Mouse (Mus musculus): ENCODE measurements around the gene Cdipt.

Cdipt gene

DNA sequence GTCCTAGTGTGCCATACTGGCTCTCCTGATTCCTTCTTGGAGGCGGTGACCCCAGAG is at the start of gene Cdipt:
Gene Cdipt, plus strand, starts transcription at position 22 of the 57 bp plus-strand sequence.
- in situ Hi-C loops (cut with MboI, MseI) = no loop called here

GRCm38 (mm10) chr7:126926299-126926698 is 49.4 kb upstream of the Cdipt start:
- in situ Hi-C loops (cut with MboI, MseI) = no loop called here

- in situ Hi-C loops (cut with MboI, MseI) = no loop called here
These were observed 47.2 kb upstream of the Cdipt start, which contains the start of gene Kctd13 for GRCm38 (mm10) chr7:126928384-126929037. Gene Kctd13, plus strand, starts transcription at chr7:126928879.

GRCm38 (mm10) chr7:126929046-126929445 is 46.7 kb upstream of the Cdipt start:
- in situ Hi-C loops (cut with MboI, MseI) = no loop called here

- in situ Hi-C loops (cut with MboI, MseI) = no loop called here
These were observed 43.1 kb upstream of the Cdipt start for GRCm38 (mm10) chr7:126932652-126933051.

- in situ Hi-C loops (cut with MboI, MseI) = no loop called here
These were observed 34.5 kb upstream of the Cdipt start for GRCm38 (mm10) chr7:126941171-126941570.

GRCm38 (mm10) chr7:126941801-126942200 is 33.9 kb upstream of the Cdipt start:
- in situ Hi-C loops (cut with MboI, MseI) = no loop called here

DNA sequence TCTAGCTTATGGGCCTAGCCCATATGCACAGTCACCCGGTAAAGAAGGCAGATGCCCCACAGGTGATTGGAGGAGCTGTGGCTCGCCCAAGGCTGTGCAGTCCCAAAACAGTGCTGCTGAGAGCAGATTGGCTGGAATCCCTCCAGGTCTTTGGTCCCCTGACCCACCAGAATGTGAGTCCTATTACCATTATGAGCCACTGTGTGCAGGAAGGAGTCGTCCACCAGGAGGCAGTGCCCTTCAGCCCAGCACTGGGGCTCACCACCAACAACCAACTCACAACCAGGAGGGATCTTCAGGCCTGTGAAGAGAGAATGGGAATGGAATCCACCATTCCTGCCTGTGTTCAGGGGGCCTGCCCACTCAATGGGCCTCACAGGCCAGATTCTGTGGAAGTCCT is 29.2 kb upstream of the Cdipt start:
- in situ Hi-C loops (cut with MboI, MseI) = no loop called here

- in situ Hi-C loops (cut with MboI, MseI) = no loop called here
These were observed 27.1 kb upstream of the Cdipt start for GRCm38 (mm10) chr7:126948626-126949025.

DNA sequence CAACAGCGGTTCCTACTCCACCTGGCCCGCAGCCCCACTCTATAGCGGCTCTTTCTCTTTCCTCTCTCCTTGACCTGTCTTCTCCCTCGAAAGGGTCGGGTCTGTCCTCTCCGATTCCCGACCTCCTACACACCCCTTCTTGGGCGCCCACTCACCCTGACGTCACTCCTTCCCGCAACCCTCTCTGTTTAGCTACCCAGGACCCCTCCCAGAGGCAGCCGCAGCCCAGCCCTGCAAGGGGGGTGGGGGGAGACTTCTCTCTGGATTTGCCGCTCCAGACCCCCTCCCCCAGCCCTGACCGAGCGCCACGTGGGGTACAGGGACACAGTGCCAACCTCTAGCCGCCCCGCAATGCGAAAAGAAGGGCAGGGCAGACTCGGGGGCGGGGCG is 26.3 kb upstream of the Cdipt start, which contains the start of gene Asphd1:
Gene Asphd1, minus strand, starts transcription at position 180 of the 390 bp plus-strand sequence.
- in situ Hi-C loops (cut with MboI, MseI) = no loop called here

DNA sequence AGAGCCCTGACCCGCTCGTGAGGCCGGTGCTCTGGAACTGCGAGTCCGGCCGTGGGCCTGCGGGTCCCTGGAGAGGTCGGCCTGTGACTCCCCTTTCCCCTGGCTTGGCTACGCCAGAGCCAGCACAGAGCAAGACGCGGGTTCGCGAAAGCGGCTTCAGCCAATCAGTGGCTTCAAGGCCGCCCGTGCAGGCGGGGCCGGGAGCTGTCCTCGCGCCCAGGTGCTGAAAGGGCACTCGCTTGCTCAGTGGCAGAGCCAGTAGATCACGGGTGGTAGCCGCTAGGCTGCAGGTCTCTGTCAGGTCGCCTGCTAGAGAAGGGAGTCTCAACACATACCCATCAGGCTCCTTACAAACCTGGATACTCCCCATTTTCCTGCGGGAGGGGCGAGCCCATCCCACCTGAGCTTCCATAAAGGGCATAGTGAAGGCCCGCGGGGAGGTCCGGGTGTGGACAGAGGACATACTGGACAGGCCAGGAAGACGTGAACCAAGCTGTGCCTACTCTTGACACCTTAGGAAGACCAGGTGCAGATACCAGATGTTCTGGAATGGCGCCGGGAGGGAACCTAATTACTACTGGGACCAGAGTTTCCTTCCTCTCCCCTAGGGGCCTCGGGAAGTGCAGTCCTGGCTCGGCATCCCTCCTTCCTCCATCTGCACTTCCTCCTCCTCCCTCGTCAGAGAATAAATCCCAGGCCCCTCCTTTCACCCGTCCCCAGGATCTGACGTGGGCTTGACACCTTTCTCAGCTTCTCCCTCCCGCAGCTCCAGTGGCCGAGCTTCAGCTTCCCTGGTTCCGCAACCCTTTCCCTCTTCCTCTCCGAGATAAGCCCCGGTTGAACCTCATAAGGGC is 25.7 kb upstream of the Cdipt start, which contains the start of gene Sez6l2:
Gene Sez6l2, plus strand, starts transcription at position 771 of the 854 bp plus-strand sequence.
- in situ Hi-C loops (cut with MboI, MseI) = loop anchor here (25.0 kb wide), 1 partner anchor 113 kb away; the partner anchor contains the start of genes 4930451I11Rik and Doc2a

GRCm38 (mm10) chr7:126950647-126951615 is 24.8 kb upstream of the Cdipt start:
- in situ Hi-C loops (cut with MboI, MseI) = loop anchor here (25.0 kb wide), 1 partner anchor 114 kb away; the partner anchor contains the start of genes 4930451I11Rik and Doc2a

GRCm38 (mm10) chr7:126951741-126952140 is 24.0 kb upstream of the Cdipt start:
- in situ Hi-C loops (cut with MboI, MseI) = loop anchor here (25.0 kb wide), 1 partner anchor 114 kb away; the partner anchor contains the start of genes 4930451I11Rik and Doc2a

GRCm38 (mm10) chr7:126952646-126953045 is 23.1 kb upstream of the Cdipt start:
- in situ Hi-C loops (cut with MboI, MseI) = loop anchor here (25.0 kb wide), 1 partner anchor 115 kb away; the partner anchor contains the start of genes 4930451I11Rik and Doc2a

DNA sequence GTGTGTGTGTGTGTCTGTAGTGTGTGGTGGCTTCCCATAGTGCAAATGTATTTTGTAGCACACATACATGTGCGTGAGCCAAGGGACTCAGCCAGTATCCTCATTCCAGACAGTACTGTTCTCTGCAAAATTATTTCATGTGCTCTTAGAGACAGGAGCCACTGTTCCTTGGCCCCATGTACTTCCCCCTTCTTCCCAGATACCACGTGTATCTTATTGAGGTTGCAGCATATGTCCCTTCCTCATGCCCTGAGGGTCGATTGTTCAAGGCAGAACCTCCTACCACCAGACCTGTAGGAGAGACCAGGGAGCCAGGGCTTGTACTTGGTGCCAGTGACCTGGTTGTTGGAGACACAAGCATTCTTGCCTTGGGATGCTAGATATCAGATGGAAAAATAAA is 20.6 kb upstream of the Cdipt start:
- in situ Hi-C loops (cut with MboI, MseI) = loop anchor here (25.0 kb wide), 1 partner anchor 118 kb away; the partner anchor contains the start of genes 4930451I11Rik and Doc2a

DNA sequence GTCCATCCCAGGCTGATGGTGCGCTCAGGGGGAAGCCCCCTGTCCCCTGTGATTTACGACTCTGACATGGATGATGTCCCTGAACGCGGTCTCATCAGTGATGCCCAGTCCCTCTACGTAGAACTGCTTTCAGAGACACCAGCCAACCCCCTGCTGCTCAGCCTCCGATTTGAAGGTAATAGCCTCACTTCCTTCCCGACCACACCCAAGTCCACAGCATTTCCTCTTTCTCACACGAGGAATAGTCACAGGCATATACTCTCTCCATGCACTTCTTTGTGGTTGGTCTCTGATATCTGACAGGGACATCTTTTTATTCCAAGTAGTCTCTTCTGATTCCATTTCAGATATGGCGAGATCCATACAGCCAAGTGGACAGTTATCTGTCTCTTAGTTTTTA is 15.9 kb upstream of the Cdipt start:
- in situ Hi-C loops (cut with MboI, MseI) = loop anchor here (25.0 kb wide), 1 partner anchor 122 kb away; the partner anchor contains the start of genes 4930451I11Rik and Doc2a

DNA sequence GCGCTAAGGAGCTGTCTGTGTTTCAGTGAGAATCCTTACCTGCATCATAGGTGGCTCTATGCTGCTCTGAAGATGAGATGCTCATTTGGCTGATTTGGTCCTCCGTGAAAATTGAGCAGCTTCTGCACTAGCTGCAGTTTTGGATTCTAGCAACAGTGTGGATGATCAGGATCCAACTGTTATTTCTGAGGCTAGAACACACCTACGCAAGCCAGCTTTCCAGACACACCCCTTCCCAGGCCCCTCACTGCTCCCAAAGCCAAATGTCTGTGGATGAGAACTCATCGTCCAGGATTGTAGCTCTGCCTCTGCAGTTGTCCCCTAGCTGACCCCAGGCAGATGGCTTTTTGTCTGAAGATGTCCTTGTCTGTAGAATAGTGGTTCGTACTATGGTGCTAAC is 14.6 kb upstream of the Cdipt start:
- in situ Hi-C loops (cut with MboI, MseI) = loop anchor here (25.0 kb wide), 1 partner anchor 124 kb away; the partner anchor contains the start of genes 4930451I11Rik and Doc2a

DNA sequence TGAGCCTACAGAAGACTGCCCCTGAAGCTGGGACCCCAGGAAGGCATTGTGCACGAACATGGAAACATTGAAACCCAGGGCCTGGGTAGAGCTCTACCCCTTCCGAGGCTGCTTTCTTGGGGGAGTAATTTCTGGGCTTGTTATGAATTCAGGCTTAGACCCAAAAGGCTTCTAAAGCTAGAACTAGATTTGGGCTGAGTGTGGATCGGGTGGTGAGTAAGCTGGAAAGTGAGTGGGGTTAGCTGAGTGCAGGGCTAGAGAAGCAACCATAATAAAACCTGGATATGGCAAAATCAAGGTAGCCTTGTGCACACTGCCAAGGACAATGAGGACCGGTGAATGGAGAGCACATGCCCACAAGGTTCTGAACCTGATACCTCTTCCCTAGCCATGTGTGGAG is 13.7 kb upstream of the Cdipt start:
- in situ Hi-C loops (cut with MboI, MseI) = loop anchor here (25.0 kb wide), 1 partner anchor 125 kb away; the partner anchor contains the start of genes 4930451I11Rik and Doc2a

GRCm38 (mm10) chr7:126963548-126964286 is 12.0 kb upstream of the Cdipt start:
- in situ Hi-C loops (cut with MboI, MseI) = loop anchor here (25.0 kb wide), 1 partner anchor 126 kb away; the partner anchor contains the start of genes 4930451I11Rik and Doc2a

DNA sequence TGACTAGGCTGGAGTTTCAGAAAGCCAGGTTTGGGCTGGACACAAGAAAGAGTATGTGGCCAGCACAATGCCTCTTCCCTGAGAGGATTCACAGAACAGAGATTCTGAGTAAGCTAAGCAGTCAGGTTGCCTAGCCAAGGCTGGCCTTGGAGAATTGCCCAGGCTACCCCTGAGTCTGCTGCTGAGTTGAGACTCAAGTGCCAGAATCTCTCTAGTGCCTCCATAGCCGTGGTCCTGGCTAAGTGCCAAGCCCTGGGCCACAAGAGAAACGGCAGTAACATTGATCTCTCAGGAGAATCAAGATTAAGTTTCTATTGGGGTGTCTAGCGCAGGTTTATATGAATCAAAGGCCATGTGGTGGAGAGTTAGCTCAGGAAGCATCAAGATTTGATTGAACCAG is 10.1 kb upstream of the Cdipt start:
- in situ Hi-C loops (cut with MboI, MseI) = loop anchor here (25.0 kb wide), 1 partner anchor 128 kb away; the partner anchor contains the start of genes 4930451I11Rik and Doc2a
